Mouse (Mus musculus) liver, postnatal 0 days (tissue): ENCODE results near the gene Cyb5r1. TPM values are rescaled to one million over a fixed set of nuclear protein-coding genes. Genes with fewer than 3 reads are reported as not detected.

Experiments used
- ATAC-seq: fragments of 200-750 bp; cut with Nextera tagmentation; 2 replicates; pipeline ENCODE4 v1.8.0; 2017; ENCODE audit warnings: mild to moderate bottlenecking, moderate library complexity
- DNase-seq: peaks from one replicate; pipeline ENCODE4 v3.0.0-alpha.2; 2016
- H3K27ac ChIP-seq: fragments of 300-500 bp; sonication (generic); 2 replicates; pipeline ENCODE4 v1.5.1; 2014; ENCODE audit warnings: antibody characterized with exemption, moderate library complexity, mild to moderate bottlenecking, low read depth
- H3K27me3 ChIP-seq: fragments of 300-500 bp; sonication (generic); 2 replicates; pipeline ENCODE4 v1.6.1; 2014; ENCODE audit warnings: low read length, control low read depth, mixed read lengths; ENCODE audit not compliant: insufficient read depth
- H3K36me3 ChIP-seq: fragments of 300-500 bp; sonication (generic); replicated peaks from 2 replicates; pipeline ENCODE4 v1.6.1; 2014; ENCODE audit warnings: mild to moderate bottlenecking, control low read depth, low read length, moderate library complexity, mixed read lengths; ENCODE audit not compliant: insufficient read depth
- H3K4me1 ChIP-seq: fragments of 300-500 bp; sonication (generic); 2 replicates; pipeline ENCODE4 v1.6.1; 2014; ENCODE audit warnings: antibody characterized with exemption, mild to moderate bottlenecking, control low read depth; ENCODE audit not compliant: insufficient read depth
- H3K4me2 ChIP-seq: fragments of 300-500 bp; sonication (generic); 2 replicates; pipeline ENCODE4 v1.6.1; 2014; ENCODE audit warnings: low read depth, mild to moderate bottlenecking, low read length, moderate library complexity, mixed read lengths
- H3K4me3 ChIP-seq: fragments of 300-500 bp; sonication (generic); 2 replicates; pipeline ENCODE4 v1.5.1; 2014; ENCODE audit warnings: low read depth, low read length
- H3K9ac ChIP-seq: fragments of 300-500 bp; sonication (generic); replicated peaks from 2 replicates; pipeline ENCODE4 v1.6.1; 2014; ENCODE audit warnings: mild to moderate bottlenecking, moderate library complexity
- H3K9me3 ChIP-seq: fragments of 300-500 bp; sonication (generic); 2 replicates; pipeline ENCODE4 v1.6.1; 2016; ENCODE audit warnings: mild to moderate bottlenecking, control low read depth, low read length, mixed read lengths
- CTCF ChIP-seq: sonication (generic); IDR thresholded peaks from 2 replicates; pipeline ENCODE4 v1.5.1; 2016; ENCODE audit warnings: antibody characterized with exemption, low read depth
- EP300 ChIP-seq: IDR thresholded peaks from 2 replicates; pipeline ENCODE4 v1.6.1; 2016; ENCODE audit warnings: antibody characterized with exemption, low read depth, mild to moderate bottlenecking
- WGBS: fragments of 180-500 bp; shearing (Covaris S2); extraction: QIAGEN DNeasy Blood & Tissue Kit; methylation state at CpG from one replicate; pipeline ENCODE4 v1.1.7; 2014; ENCODE audit not compliant: insufficient replicate concordance; 5-methylcytosine and 5-hydroxymethylcytosine counted together
- polyA plus RNA-seq: library from polyadenylated mRNA; unstranded; fragments of >200 nt; fragmentation: Nextera tagmentation; extraction: Ambion mirVana; gene quantifications from 2 replicates; pipeline ENCODE4 v1.2.1, GENCODE M21; 2015

The Cyb5r1 gene
- polyA plus RNA-seq = 7.7 and 8.2 TPM in 2 replicates

DNA sequence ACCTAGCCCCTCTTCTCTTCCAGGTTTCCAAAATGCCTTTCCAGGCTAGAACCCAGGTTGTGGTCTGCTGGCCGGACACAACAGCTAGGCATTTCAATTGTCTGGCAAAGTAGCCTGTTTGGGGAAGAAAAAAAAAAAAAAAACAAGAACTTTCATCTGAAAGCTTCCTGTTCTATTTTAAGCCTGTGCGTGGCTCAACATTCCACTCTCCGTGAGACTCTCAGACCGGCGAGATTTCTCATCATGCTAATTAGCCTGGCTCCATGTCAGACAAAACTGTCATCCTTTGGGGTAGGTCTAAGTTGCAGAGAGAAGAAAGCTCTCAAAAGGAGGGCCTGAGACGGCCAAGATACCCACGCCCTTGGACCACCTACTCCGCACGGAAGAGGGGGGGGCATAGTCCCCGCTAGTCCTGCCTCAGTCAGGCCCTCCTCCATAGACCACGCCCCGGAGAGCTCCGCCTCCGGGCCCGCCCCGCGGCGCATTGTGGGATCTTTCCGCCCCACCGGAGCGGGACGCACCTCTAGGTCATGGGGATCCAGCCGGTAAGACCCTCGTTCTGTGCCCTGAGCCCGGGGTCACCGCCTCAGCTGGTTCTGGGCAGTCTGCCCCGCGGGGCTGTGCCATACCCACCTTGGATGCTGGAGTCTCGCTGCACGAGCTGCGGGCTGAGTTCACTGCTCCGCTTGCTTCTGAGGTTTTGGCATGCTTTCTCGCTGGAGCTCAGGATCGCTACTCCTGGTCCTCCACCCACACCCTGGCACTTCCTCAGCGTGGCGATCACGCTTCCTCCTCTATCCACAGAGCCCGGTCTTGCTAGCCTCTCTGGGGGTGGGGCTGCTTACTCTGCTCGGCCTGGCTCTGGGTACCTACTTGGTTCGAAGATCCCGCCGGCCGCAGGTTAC is at the start of gene Cyb5r1:
TSS of gene Cyb5r1 (plus strand) at position 51 of the 905 bp plus-strand sequence.
- WGBS = under 1% methylated on average over 36 of the region's 43 CpGs
- peaks cover 9% of the 10 kb centered on the region for H3K4me1 ChIP-seq
- TF ChIP-seq CTCF = no peak
- no peak for TF ChIP-seq EP300
- peak within 1 kb of the TSS; percentile 90 for H3K4me2 ChIP-seq
- H3K27ac ChIP-seq = peak within 1 kb of the TSS; percentile 83
- peak within 1 kb of the TSS; percentile 90 for H3K4me3 ChIP-seq
- DNase-seq = peak; percentile 89
- peak within 1 kb of the TSS; percentile 85 for H3K9ac ChIP-seq
- peak; percentile 96 for ATAC-seq
- no peaks in the 10 kb centered on the region for H3K9me3 ChIP-seq
- H3K36me3 ChIP-seq = peaks cover 22% of the 10 kb centered on the region
- H3K27me3 ChIP-seq = no peaks in the 10 kb centered on the region

DNA sequence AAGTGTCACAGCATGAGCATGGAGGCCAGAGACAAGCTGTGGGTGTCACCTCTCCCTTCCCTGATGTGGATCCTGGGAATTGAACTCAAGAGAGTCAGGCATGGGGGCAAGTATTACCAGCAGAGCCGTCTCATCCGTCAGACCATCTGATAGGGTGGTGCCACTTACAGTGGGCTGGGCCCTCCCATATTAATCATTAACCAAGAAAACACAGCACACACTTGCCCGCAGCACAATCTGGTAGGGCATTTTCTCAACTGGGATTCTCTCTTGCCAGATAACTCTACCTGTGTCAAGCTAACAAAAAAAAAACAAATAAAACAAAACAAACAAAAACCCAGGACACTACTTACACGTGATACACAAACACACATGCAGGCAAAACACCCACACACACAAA is 47.9 kb upstream of the Cyb5r1 start:
- H3K4me1 ChIP-seq = peaks cover 13% of the 10 kb centered on the region
- peaks cover 66% of the 10 kb centered on the region for H3K36me3 ChIP-seq
- no peak overlapping the region for H3K4me3 ChIP-seq
- 51% methylated on average over 4 of the region's 4 CpGs for WGBS
- no peaks in the 10 kb centered on the region for H3K27me3 ChIP-seq
- no peaks in the 10 kb centered on the region for H3K9me3 ChIP-seq
- no peak overlapping the region for H3K27ac ChIP-seq
- H3K4me2 ChIP-seq = no peak overlapping the region
- ATAC-seq (peak; percentile 33), DNase-seq (no peak)
- TF ChIP-seq EP300 (no peak), CTCF (no peak)
- H3K9ac ChIP-seq = no peak overlapping the region

DNA sequence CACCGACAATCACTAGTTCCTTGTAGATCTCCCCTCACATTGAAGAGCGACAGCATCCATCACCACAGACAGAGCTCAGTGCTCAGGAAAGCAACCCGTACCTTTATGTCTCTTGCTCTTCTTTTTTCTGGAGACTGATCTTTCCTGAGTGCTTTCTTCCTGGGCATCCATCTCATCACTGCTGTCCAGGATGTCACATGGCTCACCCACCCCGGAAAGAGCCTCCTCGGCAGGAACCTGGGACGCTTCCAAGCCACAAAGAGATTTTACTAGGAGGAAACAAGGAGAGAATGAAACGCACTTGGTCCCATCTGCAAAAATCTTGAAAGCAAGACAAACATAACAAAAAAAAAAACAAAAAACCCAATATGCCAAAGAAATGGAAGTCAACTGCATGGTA is 44.7 kb upstream of the Cyb5r1 start:
- no peaks in the 10 kb centered on the region for H3K9me3 ChIP-seq
- peak overlapping the region; percentile 68 for H3K4me2 ChIP-seq
- WGBS = 60% methylated on average over 7 of the region's 7 CpGs
- ATAC-seq = no peak
- H3K36me3 ChIP-seq = peaks cover 35% of the 10 kb centered on the region
- no peak for TF ChIP-seq CTCF
- H3K4me3 ChIP-seq = peak overlapping the region; percentile 82
- H3K9ac ChIP-seq = peak overlapping the region; percentile 93
- H3K4me1 ChIP-seq = peaks cover 13% of the 10 kb centered on the region
- no peak for DNase-seq
- no peaks in the 10 kb centered on the region for H3K27me3 ChIP-seq
- H3K27ac ChIP-seq = peak overlapping the region; percentile 96

DNA sequence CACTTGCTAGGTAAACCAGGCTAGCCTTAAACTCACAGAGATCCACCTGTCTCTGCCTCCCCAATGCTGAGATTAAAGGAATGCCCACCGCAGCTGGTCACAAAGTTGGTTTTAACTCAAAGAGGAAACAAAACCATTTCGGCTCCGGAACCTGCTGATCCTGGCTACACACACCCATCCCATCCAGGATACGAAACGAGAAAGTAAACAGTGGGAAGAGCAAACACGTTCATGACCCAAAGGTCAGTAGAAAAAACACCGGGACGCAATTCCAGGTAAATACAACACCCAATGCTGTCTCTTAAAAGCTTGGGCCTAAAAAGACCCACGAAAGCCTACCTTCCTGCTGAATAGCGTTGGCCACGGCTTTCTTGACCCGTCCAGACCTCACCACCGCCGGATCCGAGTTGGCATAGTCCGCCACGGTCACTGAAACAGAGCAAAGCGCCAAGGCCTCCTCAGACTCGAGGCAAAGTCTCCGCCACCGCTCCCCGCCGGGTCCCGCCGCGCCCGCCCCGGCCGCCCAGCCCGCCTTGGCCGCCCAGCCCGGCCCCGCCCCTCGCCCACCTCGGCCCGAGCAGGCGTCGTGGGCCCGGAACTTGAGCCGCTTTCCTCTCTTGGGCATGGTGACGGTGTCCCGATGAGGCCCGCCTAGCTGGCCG is 44.0 kb upstream of the Cyb5r1 start:
- ATAC-seq (peak; percentile 80), DNase-seq (no peak)
- peak overlapping the region; percentile 93 for H3K9ac ChIP-seq
- no peaks in the 10 kb centered on the region for H3K27me3 ChIP-seq
- peak overlapping the region; percentile 82 for H3K4me3 ChIP-seq
- H3K4me2 ChIP-seq = peak overlapping the region; percentile 68
- no peaks in the 10 kb centered on the region for H3K9me3 ChIP-seq
- H3K4me1 ChIP-seq = peaks cover 13% of the 10 kb centered on the region
- 1% methylated on average over 38 of the region's 44 CpGs for WGBS
- TF ChIP-seq CTCF (no peak), EP300 (peak; percentile 35; the same call in 1 of the 2 replicates)
- H3K36me3 ChIP-seq = peaks cover 28% of the 10 kb centered on the region
- H3K27ac ChIP-seq = peak overlapping the region; percentile 96

DNA sequence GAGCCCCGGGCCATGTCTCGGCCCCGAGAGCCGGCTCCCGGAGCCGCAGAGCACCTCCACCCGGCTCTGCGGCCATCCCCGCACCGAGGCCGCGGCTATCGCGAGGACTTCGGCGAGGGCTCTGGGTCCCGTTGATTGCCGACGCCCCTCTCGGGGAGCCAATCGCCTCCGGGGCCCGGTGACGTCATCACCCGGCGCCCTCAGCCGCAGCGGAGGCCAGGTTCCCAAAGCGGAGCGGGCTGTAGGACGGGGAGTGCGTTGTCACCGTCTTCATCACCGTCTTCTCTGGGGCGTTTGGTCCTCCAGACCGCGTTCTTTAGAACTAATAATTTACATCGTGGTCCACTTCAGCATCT is 43.5 kb upstream of the Cyb5r1 start, which contains the start of gene Tmem183a:
TSS of gene Tmem183a (minus strand) at position 123 of the 356 bp plus-strand sequence.
- H3K9me3 ChIP-seq = no peaks in the 10 kb centered on the region
- peak; percentile 95 for ATAC-seq
- H3K36me3 ChIP-seq = peaks cover 27% of the 10 kb centered on the region
- H3K27me3 ChIP-seq = no peaks in the 10 kb centered on the region
- peak within 1 kb of the TSS; percentile 96 for H3K27ac ChIP-seq
- H3K4me3 ChIP-seq = peak within 1 kb of the TSS; percentile 82
- H3K4me2 ChIP-seq = peak within 1 kb of the TSS; percentile 68
- peaks cover 13% of the 10 kb centered on the region for H3K4me1 ChIP-seq
- TF ChIP-seq CTCF = no peak
- TF ChIP-seq EP300 = no peak
- DNase-seq = peak; percentile 97
- WGBS = 3% methylated on average over 38 of the region's 38 CpGs
- H3K9ac ChIP-seq = peak within 1 kb of the TSS; percentile 93

DNA sequence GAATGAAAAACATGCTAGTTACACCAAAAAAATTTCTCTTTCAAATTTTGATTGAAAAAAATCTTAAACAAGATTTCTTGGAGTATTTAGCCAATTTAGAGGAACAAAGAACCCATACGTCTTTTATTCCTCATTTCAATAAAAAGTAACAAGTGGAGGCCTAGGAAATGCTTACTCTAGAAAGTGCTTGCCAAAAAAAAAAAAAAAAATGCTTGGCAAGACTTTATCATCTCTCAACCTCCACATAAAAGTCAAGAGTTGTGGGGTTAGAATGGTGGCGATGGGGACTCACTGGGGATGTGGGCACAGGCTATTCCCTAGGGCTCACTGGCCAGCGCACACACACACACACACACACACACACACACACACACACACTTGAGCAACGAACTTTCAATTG is 42.2 kb upstream of the Cyb5r1 start:
- Histone ChIP-seq H3K4me2 (no peak overlapping the region), H3K9ac (no peak overlapping the region), H3K4me1 (peaks cover 13% of the 10 kb centered on the region), H3K27ac (no peak overlapping the region), H3K36me3 (peaks cover 18% of the 10 kb centered on the region), H3K27me3 (no peaks in the 10 kb centered on the region), H3K9me3 (no peaks in the 10 kb centered on the region), H3K4me3 (no peak overlapping the region)
- 64% methylated on average over 4 of the region's 4 CpGs for WGBS
- DNase-seq (no peak), ATAC-seq (no peak)
- TF ChIP-seq EP300 (no peak), CTCF (no peak)
